Mouse (Mus musculus): Measurements from ENCODE around the gene Chst11.

Chst11 gene

GRCm38 (mm10) chr10:82984950-82985699 lies at the start of gene Chst11:
Gene Chst11, plus strand, starts transcription at chr10:82985498.
- peak; percentile 61 for DNase-seq (ENCODE audit: low read depth)

DNA sequence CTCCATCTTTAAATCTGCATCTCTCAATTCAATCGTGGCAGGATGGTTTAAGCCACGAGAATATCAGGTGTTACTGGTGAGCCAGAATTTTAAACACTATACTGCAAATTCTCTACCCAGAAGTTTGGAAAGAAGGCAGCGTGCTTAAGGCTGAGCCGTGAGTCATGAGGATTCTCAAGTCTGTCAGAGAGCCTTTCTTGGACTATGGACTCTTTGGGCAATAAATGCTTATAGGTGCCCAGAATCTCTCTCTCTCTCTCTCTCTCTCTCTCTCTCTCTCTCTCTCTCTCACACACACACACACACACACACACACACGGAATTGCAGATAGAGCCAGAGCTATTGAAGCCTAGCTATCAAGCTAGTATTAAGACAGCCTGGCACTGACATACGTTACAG lies 49.5 kb upstream of the Chst11 start:
- DNase-seq (ENCODE audit: low read depth): no peak

DNA sequence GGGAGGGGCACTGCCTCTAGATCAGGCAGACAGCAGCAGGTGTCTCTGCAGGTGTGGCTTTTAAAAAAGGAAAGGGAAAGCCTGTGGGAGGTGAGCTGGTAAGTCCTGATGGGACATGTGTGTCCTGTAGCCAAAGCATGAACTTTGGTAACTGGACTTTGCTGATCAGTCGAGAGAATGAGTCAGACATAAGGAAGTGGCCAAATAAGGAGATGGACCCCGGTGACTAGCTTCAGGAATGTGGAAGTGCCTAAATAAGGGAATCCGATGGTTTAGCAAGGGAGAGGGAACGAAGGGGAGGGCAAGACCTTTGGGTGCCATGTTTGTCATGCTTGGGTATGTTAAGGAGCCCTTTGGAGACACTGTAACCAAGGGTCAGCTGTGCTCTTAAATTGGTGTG lies 31.9 kb upstream of the Chst11 start:
- DNase-seq (ENCODE audit: low read depth): no peak

DNA sequence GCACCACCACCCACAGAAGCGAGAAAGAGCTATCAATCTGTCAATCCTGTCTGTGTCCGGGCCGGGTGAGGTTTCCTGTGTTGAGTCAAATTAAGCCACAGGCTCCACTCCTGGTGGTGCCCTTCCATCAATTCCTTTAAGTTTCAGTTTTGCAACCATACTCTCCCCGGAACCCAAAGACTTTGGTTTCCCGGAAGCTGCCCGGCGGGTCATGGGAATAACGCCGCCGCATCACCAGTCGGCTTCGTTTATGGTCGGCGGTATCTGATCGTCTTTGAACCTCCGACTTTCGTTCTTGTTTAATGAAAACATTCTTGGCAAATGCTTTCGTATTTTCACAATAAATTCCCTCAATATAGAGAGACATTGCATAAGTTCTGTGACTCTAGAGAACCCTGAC lies 30.2 kb upstream of the Chst11 start:
- no peak for DNase-seq (ENCODE audit: low read depth)

- DNase-seq (ENCODE audit: low read depth): no peak
These were observed 27.0 kb upstream of the Chst11 start for GRCm38 (mm10) chr10:82958218-82958761.

DNA sequence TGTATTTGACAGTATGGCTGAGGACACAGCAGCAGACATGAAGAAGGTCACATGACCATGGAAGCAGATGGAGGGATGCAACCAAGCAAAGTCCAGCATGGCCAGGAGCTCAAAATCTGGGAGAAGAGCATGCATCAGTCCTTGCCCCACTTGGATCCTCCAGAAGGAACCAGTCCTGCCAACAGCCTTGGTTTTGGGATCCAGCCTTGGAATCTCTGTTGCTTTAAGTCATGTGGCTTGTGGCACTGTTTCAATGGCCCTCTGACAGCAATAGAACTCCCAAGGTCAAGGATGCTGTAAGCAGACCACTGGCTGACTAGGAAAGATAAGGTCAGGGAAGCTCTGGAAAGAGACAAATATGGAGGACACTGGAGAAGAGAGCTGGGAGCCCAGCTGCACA lies 26.0 kb upstream of the Chst11 start:
- DNase-seq (ENCODE audit: low read depth): no peak

DNA sequence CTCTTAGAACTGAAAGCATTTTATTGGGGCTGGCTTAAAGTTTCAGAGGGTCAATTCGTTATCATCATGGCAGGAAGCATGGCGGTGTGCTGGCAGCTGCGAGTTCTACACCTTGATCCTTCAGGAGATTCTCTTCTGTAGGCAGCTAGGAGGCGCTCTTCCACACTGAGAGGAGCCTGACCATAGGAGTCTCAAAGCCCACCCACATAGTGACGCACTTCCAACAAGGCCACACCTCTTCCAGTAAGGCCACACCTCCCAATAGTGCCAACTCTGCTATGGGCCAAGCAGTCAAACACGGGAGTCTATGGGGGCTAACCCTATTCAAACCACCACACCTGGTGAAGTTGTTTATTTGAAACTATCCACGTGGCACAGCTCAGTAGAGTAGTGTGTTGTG lies 24.0 kb upstream of the Chst11 start:
- no peak for DNase-seq (ENCODE audit: low read depth)

- DNase-seq (ENCODE audit: low read depth): no peak
These were observed 23.3 kb upstream of the Chst11 start for GRCm38 (mm10) chr10:82962018-82962417.

- DNase-seq (ENCODE audit: low read depth): peak; percentile 53
These were observed 22.8 kb upstream of the Chst11 start for GRCm38 (mm10) chr10:82962472-82963020.

- DNase-seq (ENCODE audit: low read depth): no peak
These were observed 20.8 kb upstream of the Chst11 start for GRCm38 (mm10) chr10:82964491-82964890.

- DNase-seq (ENCODE audit: low read depth): no peak
These were observed 18.6 kb upstream of the Chst11 start for GRCm38 (mm10) chr10:82966672-82967071.

DNA sequence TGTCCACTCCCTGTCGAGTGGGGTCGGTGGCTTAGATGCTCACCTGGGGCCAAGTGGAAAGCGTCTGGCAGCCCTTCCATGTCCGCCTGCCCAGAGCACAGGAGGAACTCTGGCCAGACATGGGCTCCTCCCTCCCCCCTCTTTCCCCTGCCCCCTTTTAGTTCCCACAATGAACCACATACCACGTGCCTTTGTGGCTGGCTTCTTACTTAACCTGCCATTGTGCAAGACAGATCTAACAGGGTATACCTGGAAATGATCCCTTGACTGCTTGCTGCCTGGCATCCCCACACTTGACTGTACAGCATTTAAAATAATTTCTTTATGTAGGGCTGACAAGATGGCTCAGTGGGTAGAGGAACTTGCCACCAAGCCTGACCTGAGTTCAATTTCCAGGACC lies 15.7 kb upstream of the Chst11 start:
- no peak for DNase-seq (ENCODE audit: low read depth)

GRCm38 (mm10) chr10:82971549-82971948 lies 13.7 kb upstream of the Chst11 start:
- no peak for DNase-seq (ENCODE audit: low read depth)

GRCm38 (mm10) chr10:82974201-82974600 lies 11.1 kb upstream of the Chst11 start:
- no peak for DNase-seq (ENCODE audit: low read depth)

GRCm38 (mm10) chr10:82974627-82975177 lies 10.6 kb upstream of the Chst11 start:
- no peak for DNase-seq (ENCODE audit: low read depth)

DNA sequence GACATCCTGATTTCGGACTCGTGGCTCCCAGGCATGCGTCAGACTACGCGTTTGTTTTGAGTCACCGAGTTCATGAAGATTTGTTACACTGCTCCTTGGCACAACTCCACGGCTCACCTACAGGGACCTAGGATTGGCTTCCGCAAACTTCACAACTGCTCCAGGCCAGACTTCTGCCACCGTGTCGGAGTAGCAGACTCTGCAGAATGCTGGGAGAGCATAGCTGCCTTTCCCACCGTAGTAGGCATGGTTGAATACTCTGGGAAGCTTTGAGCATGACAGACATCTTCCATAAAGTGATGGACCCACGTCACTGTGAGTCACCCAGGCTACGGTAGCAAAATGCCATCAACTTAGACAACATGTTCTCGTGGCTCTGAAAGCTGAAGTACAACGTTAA lies 9.5 kb upstream of the Chst11 start:
- DNase-seq (ENCODE audit: low read depth): no peak

- no peak for DNase-seq (ENCODE audit: low read depth)
These were observed 3.0 kb upstream of the Chst11 start for GRCm38 (mm10) chr10:82982286-82982685.

DNA sequence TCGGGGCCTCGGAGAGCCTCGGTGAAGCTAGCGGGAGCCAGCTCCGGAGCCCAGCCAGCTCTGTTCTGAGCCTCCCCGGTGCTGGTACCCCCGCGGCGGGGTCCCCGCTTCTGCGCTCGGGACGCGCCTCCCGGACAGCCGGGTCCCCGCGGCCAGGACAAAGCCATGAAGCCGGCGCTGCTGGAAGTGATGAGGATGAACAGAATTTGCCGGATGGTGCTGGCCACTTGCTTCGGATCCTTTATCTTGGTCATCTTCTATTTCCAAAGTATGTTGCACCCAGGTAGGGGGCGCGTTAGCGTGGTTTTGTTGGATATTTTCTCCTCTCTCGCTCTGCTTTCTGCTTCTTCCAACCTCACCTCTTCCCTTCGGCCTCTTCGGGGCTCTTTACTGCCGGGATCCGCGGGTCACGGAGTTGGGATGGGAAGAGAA lies 418 bp downstream of the Chst11 start:
- no peak for DNase-seq (ENCODE audit: low read depth)

- no peak for DNase-seq (ENCODE audit: low read depth)
These were observed 1.1 kb downstream of the Chst11 start for GRCm38 (mm10) chr10:82986251-82986992.

GRCm38 (mm10) chr10:82986993-82987349 lies 1.7 kb downstream of the Chst11 start:
- DNase-seq (ENCODE audit: low read depth): no peak

- DNase-seq (ENCODE audit: low read depth): no peak
These were observed 2.1 kb downstream of the Chst11 start for GRCm38 (mm10) chr10:82987394-82987793.

DNA sequence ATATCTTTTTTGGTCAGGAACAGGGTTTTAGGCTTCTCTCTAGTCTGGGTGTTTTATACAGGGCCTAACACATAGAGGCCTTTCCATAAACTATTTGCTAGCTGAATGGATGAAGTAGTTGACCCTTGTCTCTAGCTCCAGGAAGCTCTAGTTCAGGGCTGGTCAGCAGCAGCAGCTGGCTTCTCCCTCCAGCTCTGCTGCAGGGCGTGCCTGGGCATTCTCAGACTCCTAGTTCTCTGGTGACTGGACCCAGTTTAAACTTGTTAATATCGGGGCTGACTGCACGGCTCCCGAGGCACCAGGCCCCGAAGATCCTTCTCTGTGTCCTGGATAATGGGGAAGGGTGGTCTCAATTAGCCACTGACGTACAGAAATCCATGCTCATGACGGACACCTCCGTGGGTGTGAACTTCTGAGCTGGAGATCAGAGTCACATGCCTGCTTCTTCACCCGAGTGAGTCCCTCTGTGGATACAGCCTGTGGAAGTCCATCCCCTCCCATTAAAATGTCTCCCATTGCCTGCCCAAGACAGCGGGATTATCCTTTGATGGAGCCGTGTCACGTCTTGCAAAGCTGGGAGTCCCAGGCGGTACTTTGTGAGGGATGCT lies 4.2 kb downstream of the Chst11 start:
- DNase-seq (ENCODE audit: low read depth): no peak
